Mouse (Mus musculus): ENCODE data around the gene Washc4.

DNA sequence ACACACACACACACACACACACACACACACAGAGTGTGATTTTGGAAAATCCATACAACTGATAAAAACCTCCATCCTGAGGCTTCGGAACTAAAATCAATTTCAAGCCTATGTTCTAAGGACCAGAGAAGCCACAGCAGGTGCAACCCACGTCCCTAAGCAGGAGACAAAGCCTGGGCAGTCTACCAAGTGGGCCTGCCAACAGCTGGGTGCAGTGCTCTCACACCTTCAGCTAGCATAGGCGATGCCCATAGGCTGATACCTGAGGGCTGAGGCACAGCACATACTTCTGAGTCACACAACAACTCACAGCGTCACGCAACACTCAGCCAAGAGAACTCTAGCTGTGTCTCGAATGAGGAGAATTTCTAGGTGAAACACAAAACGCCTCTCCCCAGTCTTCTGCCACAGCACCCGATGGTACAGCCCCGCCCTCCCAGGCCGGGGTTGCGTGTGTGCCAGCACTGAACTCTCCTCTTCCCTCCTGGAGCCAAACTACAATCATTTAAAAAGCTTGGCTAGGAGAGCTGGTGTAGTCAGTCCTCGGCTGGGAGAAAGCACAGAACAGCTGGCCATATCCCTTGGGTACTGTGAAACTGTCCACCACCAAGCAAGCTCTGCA lies 75.4 kb downstream of the Washc4 start:
- TF ChIP-seq CTCF (conservative IDR thresholded peaks at IDR 0.05; ENCODE audit: low read length) (no peak), POU5F1 (IDR thresholded peaks at IDR 0.05; ENCODE audit: borderline replicate concordance, low read length) (no peak), NANOG (IDR thresholded peaks at IDR 0.05; ENCODE audit: borderline replicate concordance, low read length) (no peak)

Data from E14TG2a.4 (cell line).